ENCODE assay signal across 11 mouse cellular contexts in genomic region chr13:71964366-71964765, GRCm38 (mm10). TPM values are rescaled to one million over a fixed set of nuclear protein-coding genes. Genes with fewer than 3 reads are reported as not detected.
A peak's percentile ranks its signal among the peaks of the same experiment; 100 is the strongest.
DNase-seq lines count a peak whose midpoint lies in the region; ATAC-seq lines count a peak whose summit lies in the region.
"Had no signal": no experiment of that assay in that cellular context is flagged by ENCODE, and none has a peak within 500 bp of the region (broad histone marks: within the 10 kb centered on the region; RNA-seq: fewer than 3 reads in every experiment).

No protein-coding gene starts in this region.

- peaks cover 94% of the 10 kb centered on the region for H3K27me3 ChIP-seq in forebrain, embryonic 11.5 days (ENCODE audit: control insufficient read depth, insufficient read depth, low read length)
- peaks cover 81% of the 10 kb centered on the region for H3K27me3 ChIP-seq in forebrain, embryonic 16.5 days (replicated peaks; ENCODE audit: control insufficient read depth, insufficient read depth, low read length)
- peaks cover 98% of the 10 kb centered on the region for H3K27me3 ChIP-seq in forebrain, embryonic 13.5 days

- no peaks in the 10 kb centered on the region for H3K9me3 ChIP-seq in forebrain, embryonic 11.5 days (ENCODE audit: control insufficient read depth, low read length)
- no peaks in the 10 kb centered on the region for H3K9me3 ChIP-seq in forebrain, embryonic 16.5 days (ENCODE audit: control insufficient read depth, low read length)
- no peaks in the 10 kb centered on the region for H3K9me3 ChIP-seq in forebrain, embryonic 13.5 days (replicated peaks)

- no peak overlapping the region for H3K9ac ChIP-seq in forebrain, embryonic 11.5 days (ENCODE audit: low read length)
- H3K9ac ChIP-seq in forebrain, embryonic 16.5 days (replicated peaks; ENCODE audit: low read depth, low read length), result no peak overlapping the region
- no peak overlapping the region for H3K9ac ChIP-seq in forebrain, embryonic 13.5 days

- peaks cover 13% of the 10 kb centered on the region for H3K4me1 ChIP-seq in forebrain, embryonic 11.5 days (replicated peaks; ENCODE audit: control insufficient read depth, insufficient read depth, low read length)
- peaks cover 18% of the 10 kb centered on the region for H3K4me1 ChIP-seq in forebrain, embryonic 16.5 days (replicated peaks; ENCODE audit: control insufficient read depth, insufficient read depth, low read length)
- H3K4me1 ChIP-seq in forebrain, embryonic 13.5 days, result peaks cover 24% of the 10 kb centered on the region

- no peak overlapping the region for H3K27ac ChIP-seq in forebrain, embryonic 11.5 days (ENCODE audit: low read depth, low read length)
- no peak overlapping the region for H3K27ac ChIP-seq in forebrain, embryonic 16.5 days (ENCODE audit: low read length)
- H3K27ac ChIP-seq in forebrain, embryonic 13.5 days, result no peak overlapping the region

- no peak overlapping the region for H3K4me3 ChIP-seq in forebrain, embryonic 11.5 days (ENCODE audit: low read depth, low read length)
- H3K4me3 ChIP-seq in forebrain, embryonic 16.5 days (replicated peaks; ENCODE audit: low read length), result no peak overlapping the region
- H3K4me3 ChIP-seq in forebrain, embryonic 13.5 days, result no peak overlapping the region
- H3K4me3 ChIP-seq: myocyte had no signal

- intact Hi-C loops in left cerebral cortex, postnatal 14 days (cut with DNase I), result loop anchor here (5.0 kb wide), 1 partner anchor 663 kb away; the partner anchor contains the start of gene Irx2

- ATAC-seq in forebrain, embryonic 11.5 days (replicated peaks; ENCODE audit: low FRiP score), result peak; percentile 10; the same call in 1 of the 2 replicates
- ATAC-seq in forebrain, embryonic 16.5 days, result no peak
- 0 out of 2 replicates have a peak, but pooled peaks have one; percentile 17 for ATAC-seq in forebrain, embryonic 13.5 days

- H3K4me2 ChIP-seq in forebrain, embryonic 11.5 days (ENCODE audit: low read depth, low read length, severe bottlenecking), result peak overlapping the region; percentile 78
- no peak overlapping the region for H3K4me2 ChIP-seq in forebrain, embryonic 16.5 days (ENCODE audit: low read length)
- peak overlapping the region; percentile 71; the same call in 1 of the 2 replicates for H3K4me2 ChIP-seq in forebrain, embryonic 13.5 days

- DNase-seq in forebrain, embryonic 11.5 days (ENCODE audit: low spot score), result no peak
- peak; percentile 43 to 63 for DNase-seq in kidney, postnatal 36 days
- peak; percentile 45 for DNase-seq in neural tube, embryonic 10.5 days (ENCODE audit: extremely low spot score, low spot score)
- DNase-seq in gastrocnemius, postnatal 4 days (ENCODE audit: low spot score in 2 of 2), result no peak
- DNase-seq in layer of hippocampus, adult 9-11 months, result no peak
- no peak for DNase-seq in left cerebral cortex, postnatal 14 days (ENCODE audit: low spot score in 2 of 2)

- H3K36me3 ChIP-seq in forebrain, embryonic 11.5 days (ENCODE audit: control insufficient read depth, insufficient read depth, low read length), result no peaks in the 10 kb centered on the region
- no peaks in the 10 kb centered on the region for H3K36me3 ChIP-seq in forebrain, embryonic 16.5 days (ENCODE audit: control insufficient read depth, insufficient read depth)
- no peaks in the 10 kb centered on the region for H3K36me3 ChIP-seq in forebrain, embryonic 13.5 days (ENCODE audit: poor library complexity, severe bottlenecking)

- 1% methylated on average over 13 of the region's 13 CpGs for WGBS in forebrain, embryonic 11.5 days
- under 1% methylated on average over 13 of the region's 13 CpGs for WGBS in forebrain, embryonic 16.5 days
- WGBS in forebrain, embryonic 13.5 days, result 0% methylated on average over 13 of the region's 13 CpGs

RNA-seq across cellular contexts. Expression of gene Irx1, which starts 0.8 kb away (rescaled TPM):
- 0.45 and 0.68 TPM in 2 replicates for polyA plus RNA-seq in forebrain, embryonic 11.5 days (2014; fragmentation: Nextera tagmentation; extraction: Ambion mirVana)
- polyA plus RNA-seq in forebrain, embryonic 16.5 days (2015; fragmentation: Nextera tagmentation; extraction: Ambion mirVana), result 0.37 and 0.68 TPM in 2 replicates
- 0.38 and 0.50 TPM in 2 replicates for polyA plus RNA-seq in forebrain, embryonic 13.5 days (2015; fragmentation: Nextera tagmentation; extraction: Ambion mirVana)
- not detected for total RNA-seq in gastrocnemius, postnatal 4 days (2021)
- total RNA-seq in left cerebral cortex, postnatal 14 days (2021), result 1 to 10 TPM in 1 of 2 experiments, under 1 TPM in 1; 0.68 to 1.2 TPM
- total RNA-seq: common myeloid progenitor, adult 5-6 weeks had no signal
- polyA plus RNA-seq: C2C12, myocyte had no signal

Comparison
In these comparisons a context has a peak if more than half of its experiments do, and no peak if none do; other contexts are left out.
1. DNase-seq: peak in kidney, postnatal 36 days (2 of 2) and neural tube, embryonic 10.5 days (single experiment); none in forebrain, embryonic 11.5 days (single experiment), gastrocnemius, postnatal 4 days (0 of 2), layer of hippocampus, adult 9-11 months (single experiment) and left cerebral cortex, postnatal 14 days (0 of 2).